Mouse (Mus musculus) myocyte (in vitro differentiated cells): ENCODE measurements around the gene Gphb5.

Experiments used
- MYOG ChIP-seq, 3 experiments: IDR thresholded peaks; one replicate each; pipeline ENCODE4 v1.6.1; 2011; ENCODE audit warnings: control low read depth in 2 of 3, low read depth in 2 of 3, mild to moderate bottlenecking in 2 of 3; ENCODE audit not compliant: insufficient read length in 2 of 3, control insufficient read depth in 1 of 3, insufficient read depth in 1 of 3
- POLR2A ChIP-seq: IDR thresholded peaks from one replicate; pipeline ENCODE4 v1.6.1; 2011; ENCODE audit warnings: low read depth, mild to moderate bottlenecking, control low read depth, moderate library complexity; ENCODE audit not compliant: insufficient read length

DNA sequence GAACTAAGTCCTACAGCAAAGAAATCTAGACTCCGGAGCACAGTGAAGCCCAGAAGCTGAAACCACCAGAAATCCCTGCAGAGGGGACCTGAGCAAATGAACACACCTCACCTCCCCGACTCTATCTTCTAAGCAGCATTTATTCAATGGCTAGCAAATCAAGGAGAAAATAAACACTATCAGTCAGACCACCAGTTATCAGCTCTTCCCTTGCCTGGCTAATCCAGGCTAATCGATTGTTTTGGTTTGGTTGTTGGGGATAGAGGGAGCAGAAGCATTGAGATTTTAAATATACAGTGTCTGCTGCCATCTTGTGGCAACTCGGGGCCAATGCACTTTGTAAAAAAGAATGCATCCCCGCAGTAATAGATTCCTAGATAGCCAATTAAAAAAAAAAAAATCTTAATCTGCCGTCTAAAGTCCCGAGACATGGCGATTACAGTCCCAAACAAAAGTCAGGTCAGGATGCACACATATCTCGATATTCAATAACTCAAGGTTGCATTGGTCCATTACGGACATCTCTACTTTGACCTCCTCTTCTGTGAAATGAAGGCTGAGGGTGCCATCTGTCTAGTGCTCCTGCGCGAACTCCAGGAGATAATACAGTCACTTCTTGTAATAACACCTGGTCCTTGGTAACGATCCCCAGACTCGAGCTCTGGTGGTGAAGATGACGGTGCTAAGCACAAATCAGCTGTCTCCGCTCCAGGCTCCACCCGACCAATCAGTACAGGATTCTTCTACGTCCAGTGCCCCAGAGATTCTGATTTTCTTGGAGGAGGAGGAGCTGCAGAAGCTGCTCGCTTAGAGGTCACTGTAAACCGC lies 27.1 kb downstream of the Gphb5 start:
- TF ChIP-seq POLR2A (no peak), MYOG (IDR thresholded peaks at IDR 0.05; ENCODE audit: control insufficient read depth in 1 of 3, insufficient read depth in 1 of 3, insufficient read length in 2 of 3, low read depth in 2 of 3) (no peak)
